Mouse (Mus musculus): Measurements from ENCODE around the gene Ltbp3. TPM values are rescaled to one million over a fixed set of nuclear protein-coding genes. Genes with fewer than 3 reads are reported as not detected.

Gene Ltbp3
- total RNA-seq, 2 experiments from 2014 or later, result 78.7 to 79.6 TPM

- DNase-seq, result peak; percentile 77
Measured at GRCm38 (mm10) chr19:5724549-5724941, 16.2 kb upstream of the Ltbp3 start.

GRCm38 (mm10) chr19:5725029-5725707 lies 15.5 kb upstream of the Ltbp3 start:
- DNase-seq, result peak; percentile 90

- peak; percentile 87 for DNase-seq
Measured at GRCm38 (mm10) chr19:5725767-5726515, 14.8 kb upstream of the Ltbp3 start, which contains the start of gene Ehbp1l1. Gene Ehbp1l1, minus strand, starts transcription at chr19:5726317.

GRCm38 (mm10) chr19:5726961-5727578 lies 13.6 kb upstream of the Ltbp3 start:
- no peak for DNase-seq

- DNase-seq, result peak; percentile 95
Measured at GRCm38 (mm10) chr19:5727701-5728100, 13.0 kb upstream of the Ltbp3 start.

- peak; percentile 74 for DNase-seq
Measured at GRCm38 (mm10) chr19:5728631-5729443, 11.9 kb upstream of the Ltbp3 start.

- peak; percentile 92 for DNase-seq
Measured at GRCm38 (mm10) chr19:5729444-5729815, 11.3 kb upstream of the Ltbp3 start, which contains the start of gene Fam89b. Gene Fam89b, minus strand, starts transcription at chr19:5729653.

- peak; percentile 53 for DNase-seq
Measured at GRCm38 (mm10) chr19:5730314-5731186, 10.2 kb upstream of the Ltbp3 start.

- peak; percentile 94 for DNase-seq
Measured at GRCm38 (mm10) chr19:5731264-5731978, 9.3 kb upstream of the Ltbp3 start.

- no peak for DNase-seq
Measured at GRCm38 (mm10) chr19:5734325-5734724, 6.4 kb upstream of the Ltbp3 start.

- no peak for DNase-seq
Measured at GRCm38 (mm10) chr19:5739446-5739845, 1.3 kb upstream of the Ltbp3 start.

- peak; percentile 91 for DNase-seq
Measured at GRCm38 (mm10) chr19:5741641-5742240, 1.0 kb downstream of the Ltbp3 start.

- no peak for DNase-seq
Measured at GRCm38 (mm10) chr19:5742241-5742641, 1.5 kb downstream of the Ltbp3 start.

- peak; percentile 36 for DNase-seq
Measured at GRCm38 (mm10) chr19:5743576-5743975, 2.9 kb downstream of the Ltbp3 start.

GRCm38 (mm10) chr19:5745756-5746710 lies 5.3 kb downstream of the Ltbp3 start:
- DNase-seq, result no peak

- DNase-seq, result no peak
Measured at GRCm38 (mm10) chr19:5746907-5747363, 6.2 kb downstream of the Ltbp3 start.

GRCm38 (mm10) chr19:5749476-5749875 lies 8.8 kb downstream of the Ltbp3 start:
- DNase-seq, result no peak

GRCm38 (mm10) chr19:5750951-5751350 lies 10.2 kb downstream of the Ltbp3 start:
- no peak for DNase-seq

GRCm38 (mm10) chr19:5751742-5752141 lies 11.0 kb downstream of the Ltbp3 start:
- DNase-seq, result peak; percentile 57

All from heart, postnatal 4 days (tissue).